Comparison of ENCODE assay signal across 12 mouse cellular contexts in genomic region chr16:9941306-9941930, GRCm38 (mm10). TPM values are rescaled to one million over a fixed set of nuclear protein-coding genes. Genes with fewer than 3 reads are reported as not detected.
DNase-seq lines count a peak whose midpoint lies in the region; ATAC-seq and TF ChIP-seq lines count a peak whose summit lies in the region.
"Had no signal": no experiment of that assay in that cellular context is flagged by ENCODE, and none has a peak within 500 bp of the region (broad histone marks: within the 10 kb centered on the region; RNA-seq: fewer than 3 reads in every experiment).

No protein-coding gene starts in this region.

- no peaks in the 10 kb centered on the region for H3K9me3 ChIP-seq in hindbrain, postnatal 0 days (ENCODE audit: low read length)
- H3K9me3 ChIP-seq in hindbrain, embryonic 16.5 days (ENCODE audit: control insufficient read depth, low read length) = no peaks in the 10 kb centered on the region
- H3K9me3 ChIP-seq in hindbrain, embryonic 13.5 days = no peaks in the 10 kb centered on the region
- H3K9me3 ChIP-seq: kidney, embryonic 15.5 days; liver, embryonic 12.5 days had no signal

- H3K4me2 ChIP-seq in hindbrain, postnatal 0 days (ENCODE audit: low read depth, low read length) = no peak overlapping the region
- no peak overlapping the region for H3K4me2 ChIP-seq in hindbrain, embryonic 16.5 days (ENCODE audit: low read length)
- H3K4me2 ChIP-seq in hindbrain, embryonic 13.5 days = no peak overlapping the region
- H3K4me2 ChIP-seq: kidney, embryonic 15.5 days; liver, embryonic 12.5 days had no signal

- H3K27me3 ChIP-seq in hindbrain, postnatal 0 days (ENCODE audit: insufficient read depth, low read length) = no peaks in the 10 kb centered on the region
- no peaks in the 10 kb centered on the region for H3K27me3 ChIP-seq in hindbrain, embryonic 16.5 days (replicated peaks; ENCODE audit: control insufficient read depth, insufficient read depth, low read length)
- H3K27me3 ChIP-seq in hindbrain, embryonic 13.5 days = no peaks in the 10 kb centered on the region
- H3K27me3 ChIP-seq: kidney, embryonic 15.5 days; liver, embryonic 12.5 days had no signal

- H3K9ac ChIP-seq in hindbrain, postnatal 0 days (replicated peaks; ENCODE audit: low read length) = no peak overlapping the region
- H3K9ac ChIP-seq in hindbrain, embryonic 16.5 days (ENCODE audit: low read depth, low read length) = no peak overlapping the region
- no peak overlapping the region for H3K9ac ChIP-seq in hindbrain, embryonic 13.5 days
- H3K9ac ChIP-seq: kidney, embryonic 15.5 days; liver, embryonic 12.5 days had no signal

- no peak overlapping the region for H3K4me3 ChIP-seq in hindbrain, postnatal 0 days (ENCODE audit: low read length)
- no peak overlapping the region for H3K4me3 ChIP-seq in hindbrain, embryonic 16.5 days (ENCODE audit: low read length)
- H3K4me3 ChIP-seq in hindbrain, embryonic 13.5 days = no peak overlapping the region
- H3K4me3 ChIP-seq: kidney, embryonic 15.5 days; liver, embryonic 12.5 days; myocyte had no signal

- ATAC-seq in hindbrain, postnatal 0 days = no peak
- ATAC-seq in hindbrain, embryonic 16.5 days = no peak
- no peak for ATAC-seq in hindbrain, embryonic 13.5 days (ENCODE audit: low FRiP score)
- no peak for ATAC-seq in inflammation-experienced regulatory T-cells, adult 6 months
- ATAC-seq: liver, embryonic 12.5 days had no signal

- H3K36me3 ChIP-seq in hindbrain, postnatal 0 days (ENCODE audit: insufficient read depth, low read length) = no peaks in the 10 kb centered on the region
- no peaks in the 10 kb centered on the region for H3K36me3 ChIP-seq in hindbrain, embryonic 16.5 days (ENCODE audit: control insufficient read depth, insufficient read depth, low read length)
- no peaks in the 10 kb centered on the region for H3K36me3 ChIP-seq in hindbrain, embryonic 13.5 days
- H3K36me3 ChIP-seq: kidney, embryonic 15.5 days; liver, embryonic 12.5 days had no signal

- peak; percentile 43 for TF ChIP-seq CTCF in hindbrain, postnatal 0 days (IDR thresholded peaks at IDR 0.05; ENCODE audit: low read depth)

- no peak overlapping the region for H3K27ac ChIP-seq in hindbrain, postnatal 0 days
- no peak overlapping the region for H3K27ac ChIP-seq in hindbrain, embryonic 16.5 days (ENCODE audit: low read depth, low read length)
- no peak overlapping the region for H3K27ac ChIP-seq in hindbrain, embryonic 13.5 days
- H3K27ac ChIP-seq: kidney, embryonic 15.5 days; liver, embryonic 12.5 days had no signal

- peak; percentile 17 for DNase-seq in hindbrain, postnatal 0 days (ENCODE audit: low spot score)
- peak; percentile 2 for DNase-seq in retina, embryonic 14.5 days (ENCODE audit: low spot score)
- no peak for DNase-seq in retina, postnatal 1 day
- DNase-seq in brain, adult 2 months (ENCODE audit: low read depth, low spot score) = peak; percentile 78
- DNase-seq in mesoderm, embryonic 11.5 days (ENCODE audit: low read depth, low spot score) = peak; percentile 10

- no peaks in the 10 kb centered on the region for H3K4me1 ChIP-seq in hindbrain, postnatal 0 days (ENCODE audit: insufficient read depth, low read length)
- no peaks in the 10 kb centered on the region for H3K4me1 ChIP-seq in hindbrain, embryonic 16.5 days (ENCODE audit: control insufficient read depth, insufficient read depth, low read depth, low read length)
- no peaks in the 10 kb centered on the region for H3K4me1 ChIP-seq in hindbrain, embryonic 13.5 days (replicated peaks)
- H3K4me1 ChIP-seq: kidney, embryonic 15.5 days; liver, embryonic 12.5 days had no signal

- 56% methylated on average over 8 of the region's 8 CpGs for WGBS in hindbrain, postnatal 0 days
- WGBS in hindbrain, embryonic 16.5 days = 48% methylated on average over 8 of the region's 8 CpGs
- 55% methylated on average over 8 of the region's 8 CpGs for WGBS in hindbrain, embryonic 13.5 days

RNA-seq across cellular contexts. Expression of gene Grin2a, which starts 53.9 kb away (rescaled TPM):
- 17.4 and 21.5 TPM in 2 replicates for total RNA-seq in hindbrain, postnatal 0 days (2014; rRNA removed)
- polyA plus RNA-seq in hindbrain, postnatal 0 days (2015; fragmentation: Nextera tagmentation; extraction: Ambion mirVana) = 5.5 and 6.8 TPM in 2 replicates
- 6.1 and 9.7 TPM in 2 replicates for polyA plus RNA-seq in hindbrain, embryonic 16.5 days (2015; fragmentation: Nextera tagmentation; extraction: Ambion mirVana)
- polyA plus RNA-seq in hindbrain, embryonic 13.5 days (2015; fragmentation: Nextera tagmentation; extraction: Ambion mirVana) = 5.3 TPM in 2 replicates
- polyA plus RNA-seq in inflammation-experienced regulatory T-cells, adult 6 months (2017; shearing (Covaris generic)) = not detected
- total RNA-seq: megakaryocyte progenitor cell, adult 5-6 weeks had no signal
